ENCODE assay signal across 8 mouse cellular contexts in the genomic region with DNA sequence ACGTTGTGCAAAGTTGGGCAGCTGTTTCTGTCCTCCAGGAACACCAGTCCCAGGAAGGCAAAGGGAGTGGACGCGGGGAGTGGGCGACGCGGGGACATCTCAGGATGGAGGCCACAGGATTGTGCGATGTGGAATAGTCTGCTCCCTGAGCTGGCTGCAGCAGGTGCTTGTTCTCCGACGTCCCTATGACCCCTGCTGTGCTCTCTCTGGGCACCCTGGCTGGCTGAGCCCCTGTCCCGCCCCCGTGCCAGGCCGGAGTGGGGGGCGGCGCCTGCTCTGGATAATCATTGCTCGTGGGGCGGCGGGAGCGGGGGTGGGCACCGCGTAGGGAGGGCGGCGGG. TPM values are rescaled to one million over a fixed set of nuclear protein-coding genes. Genes with fewer than 3 reads are reported as not detected.
DNase-seq lines count a peak whose midpoint lies in the region; ATAC-seq lines count a peak whose summit lies in the region.

A gene (plus strand): TSS at position 280 of the 341 bp plus-strand sequence.

- H3K4me1 ChIP-seq in embryonic facial prominence, embryonic 12.5 days: peaks cover 5% of the 10 kb centered on the region; the same call in 1 of the 2 replicates
- H3K4me1 ChIP-seq in intestine, embryonic 14.5 days (replicated peaks; ENCODE audit: control insufficient read depth, insufficient read depth, low read length): no peaks in the 10 kb centered on the region
- peaks cover 9% of the 10 kb centered on the region; the same call in 1 of the 2 replicates for H3K4me1 ChIP-seq in midbrain, embryonic 12.5 days

- H3K27me3 ChIP-seq in embryonic facial prominence, embryonic 12.5 days: peaks cover 44% of the 10 kb centered on the region
- H3K27me3 ChIP-seq in intestine, embryonic 14.5 days (replicated peaks; ENCODE audit: control insufficient read depth, insufficient read depth, low read length): peaks cover 36% of the 10 kb centered on the region
- H3K27me3 ChIP-seq in midbrain, embryonic 12.5 days: peaks cover 37% of the 10 kb centered on the region

- peak; percentile 18; the same call in 1 of the 2 replicates for ATAC-seq in embryonic facial prominence, embryonic 12.5 days (ENCODE audit: insufficient number of reproducible peaks, insufficient read depth, low FRiP score, low TSS enrichment)
- peak; percentile 43; the same call in 1 of the 2 replicates for ATAC-seq in intestine, embryonic 14.5 days (replicated peaks; ENCODE audit: low FRiP score, low TSS enrichment, low read depth)
- ATAC-seq in midbrain, embryonic 12.5 days (ENCODE audit: low FRiP score, low read depth): no peak; the same call in 1 of the 2 replicates

- peak within 1 kb of the TSS; percentile 48 for H3K9ac ChIP-seq in embryonic facial prominence, embryonic 12.5 days
- peak within 1 kb of the TSS; percentile 34 for H3K9ac ChIP-seq in intestine, embryonic 14.5 days (ENCODE audit: low read length)
- H3K9ac ChIP-seq in midbrain, embryonic 12.5 days (replicated peaks): peak within 1 kb of the TSS; percentile 53

- H3K36me3 ChIP-seq in embryonic facial prominence, embryonic 12.5 days: no peaks in the 10 kb centered on the region
- H3K36me3 ChIP-seq in intestine, embryonic 14.5 days (ENCODE audit: control insufficient read depth, insufficient read depth, low read length): no peaks in the 10 kb centered on the region
- H3K36me3 ChIP-seq in midbrain, embryonic 12.5 days: no peaks in the 10 kb centered on the region

- peak within 1 kb of the TSS; percentile 49 for H3K4me3 ChIP-seq in embryonic facial prominence, embryonic 12.5 days
- peak within 1 kb of the TSS; percentile 47 for H3K4me3 ChIP-seq in intestine, embryonic 14.5 days (ENCODE audit: low read depth, low read length)
- H3K4me3 ChIP-seq in midbrain, embryonic 12.5 days: peak within 1 kb of the TSS; percentile 51

- no peak within 1 kb of the TSS for H3K27ac ChIP-seq in embryonic facial prominence, embryonic 12.5 days
- no peak within 1 kb of the TSS for H3K27ac ChIP-seq in intestine, embryonic 14.5 days (ENCODE audit: low read depth)
- H3K27ac ChIP-seq in midbrain, embryonic 12.5 days (replicated peaks): no peak within 1 kb of the TSS

- WGBS in embryonic facial prominence, embryonic 12.5 days: 2% methylated on average over 22 of the region's 22 CpGs
- 2% methylated on average over 22 of the region's 22 CpGs for WGBS in intestine, embryonic 14.5 days
- 2% methylated on average over 17 of the region's 22 CpGs for WGBS in midbrain, embryonic 12.5 days

- H3K4me2 ChIP-seq in embryonic facial prominence, embryonic 12.5 days (replicated peaks): peak within 1 kb of the TSS; percentile 92
- peak within 1 kb of the TSS; percentile 77 for H3K4me2 ChIP-seq in intestine, embryonic 14.5 days (ENCODE audit: low read length)
- H3K4me2 ChIP-seq in midbrain, embryonic 12.5 days (replicated peaks): peak within 1 kb of the TSS; percentile 82

- peak; percentile 85 for DNase-seq in kidney, adult 9 months
- no peak for DNase-seq in kidney, adult 11 months
- DNase-seq in intestine, embryonic 14.5 days (ENCODE audit: low spot score): no peak
- DNase-seq in left cerebral cortex, adult 11 months (ENCODE audit: low spot score): no peak
- no peak for DNase-seq in layer of hippocampus, postnatal 36 days
- no peak for DNase-seq in left cerebral cortex, adult 18-20 months (ENCODE audit: low spot score in 2 of 2)

- no peaks in the 10 kb centered on the region for H3K9me3 ChIP-seq in embryonic facial prominence, embryonic 12.5 days
- no peaks in the 10 kb centered on the region for H3K9me3 ChIP-seq in intestine, embryonic 14.5 days (ENCODE audit: control insufficient read depth, low read length)
- H3K9me3 ChIP-seq in midbrain, embryonic 12.5 days: no peaks in the 10 kb centered on the region

RNA-seq across cellular contexts. Expression of the gene that starts here (rescaled TPM):
- 0.06 and 0.14 TPM in 2 replicates for polyA plus RNA-seq in embryonic facial prominence, embryonic 12.5 days (2016; fragmentation: Nextera tagmentation; extraction: Ambion mirVana)
- polyA plus RNA-seq in intestine, embryonic 14.5 days (2014; fragmentation: Nextera tagmentation; extraction: Ambion mirVana): 0.07 TPM in 1 of 2 replicates, not detected in the other
- 0.55 and 0.64 TPM in 2 replicates for polyA plus RNA-seq in midbrain, embryonic 12.5 days (2016; fragmentation: Nextera tagmentation; extraction: Ambion mirVana)
- 10 to 100 TPM in 1 of 2 experiments, 1 to 10 TPM in 1; 8.7 to 13.0 TPM for total RNA-seq in layer of hippocampus, postnatal 36 days (2021)
- 1 to 10 TPM; 2.7 to 3.0 TPM for total RNA-seq in left cerebral cortex, adult 18-20 months (2021)

Comparison
In these comparisons a context has a peak if more than half of its experiments do, and no peak if none do; other contexts are left out.
1. Peak in ATAC-seq, H3K4me3 ChIP-seq, H3K9ac ChIP-seq and H3K4me2 ChIP-seq in embryonic facial prominence, embryonic 12.5 days; RNA of the gene not detected or under 1 TPM.
2. Peak in ATAC-seq, H3K4me3 ChIP-seq, H3K9ac ChIP-seq and H3K4me2 ChIP-seq in intestine, embryonic 14.5 days; RNA of the gene not detected or under 1 TPM.